Mouse (Mus musculus) embryo, embryonic 11 days (tissue): ENCODE measurements around the gene Mst1.

ENCODE experiments used
- DNase-seq: peaks from one replicate; pipeline ENCODE4 v3.0.0-alpha.2; 2015

The Mst1 gene

DNA sequence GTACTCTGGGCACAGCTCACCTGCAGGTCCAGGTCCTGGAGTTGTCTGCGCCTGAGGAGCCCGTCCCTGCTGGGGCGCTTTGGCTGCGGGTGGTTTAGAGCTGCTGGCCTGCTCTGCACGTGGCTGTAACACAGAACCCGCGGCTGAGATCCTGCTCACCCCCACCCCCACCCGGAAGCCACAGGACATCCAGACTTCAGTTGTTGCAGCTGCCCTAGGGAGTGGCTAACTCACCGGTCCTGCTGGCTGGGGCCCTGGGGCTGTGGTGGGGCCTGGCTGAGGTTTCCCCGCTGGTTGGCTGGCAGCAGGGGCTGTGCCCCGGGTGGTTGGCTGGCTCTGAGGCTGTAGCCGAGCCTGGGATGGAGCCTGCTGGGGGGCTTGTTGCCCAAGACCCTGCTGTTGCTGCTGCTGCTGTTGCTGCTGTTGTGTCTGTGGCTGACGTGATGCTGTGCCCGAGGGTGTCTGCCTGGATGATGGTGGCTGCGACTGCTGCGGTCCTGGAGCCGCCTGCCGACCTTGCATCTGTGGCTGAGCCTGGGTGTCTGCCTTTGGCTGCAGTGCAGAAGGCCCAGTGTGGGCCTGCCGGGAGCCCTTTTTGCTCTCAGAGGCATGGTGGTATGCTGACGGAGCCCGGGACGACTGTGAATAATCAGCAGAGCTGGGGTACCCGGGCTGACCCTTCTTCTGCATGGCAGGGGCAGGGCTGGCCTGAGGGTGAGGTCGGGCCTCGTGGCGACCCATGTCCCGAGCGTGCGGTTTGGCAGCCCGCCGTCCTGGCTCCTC is 24.7 kb downstream of the Mst1 start:
- DNase-seq, result peak; percentile 59

DNA sequence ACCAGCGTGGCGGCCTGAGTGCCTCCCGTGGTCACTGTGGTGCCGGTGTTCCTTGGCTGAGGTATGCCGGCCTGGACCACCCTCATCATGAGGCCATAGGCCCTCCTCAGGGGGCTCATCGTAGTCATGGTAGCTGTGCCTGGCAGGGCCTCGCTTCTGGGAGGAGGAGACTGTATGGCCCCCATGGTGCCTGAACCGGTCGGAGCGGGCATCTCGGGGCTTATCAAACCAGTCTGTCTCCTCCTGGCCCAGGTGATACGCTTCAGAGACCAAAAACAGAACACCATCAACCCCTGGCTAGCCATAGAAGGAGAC is 25.3 kb downstream of the Mst1 start:
- no peak for DNase-seq

DNA sequence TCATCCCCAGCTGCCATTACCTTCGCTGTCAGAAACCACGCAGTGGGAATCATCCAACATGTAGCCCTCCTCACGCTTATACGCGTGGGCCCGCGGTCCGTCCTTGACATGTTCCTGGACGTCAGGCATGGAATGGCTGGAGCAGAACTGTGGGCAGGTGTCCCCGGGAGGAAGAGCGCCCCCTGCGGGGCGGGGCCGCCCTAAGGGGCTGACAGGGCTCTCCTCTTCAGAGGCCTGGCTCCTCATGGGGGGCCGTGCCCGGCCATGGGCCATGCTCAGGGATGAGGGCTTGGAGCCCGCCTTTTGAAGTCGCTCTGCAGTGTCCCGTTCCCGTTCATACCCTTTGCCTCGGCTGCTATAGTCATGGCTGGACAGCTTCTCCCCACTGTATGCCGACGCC is 25.9 kb downstream of the Mst1 start:
- no peak for DNase-seq

DNA sequence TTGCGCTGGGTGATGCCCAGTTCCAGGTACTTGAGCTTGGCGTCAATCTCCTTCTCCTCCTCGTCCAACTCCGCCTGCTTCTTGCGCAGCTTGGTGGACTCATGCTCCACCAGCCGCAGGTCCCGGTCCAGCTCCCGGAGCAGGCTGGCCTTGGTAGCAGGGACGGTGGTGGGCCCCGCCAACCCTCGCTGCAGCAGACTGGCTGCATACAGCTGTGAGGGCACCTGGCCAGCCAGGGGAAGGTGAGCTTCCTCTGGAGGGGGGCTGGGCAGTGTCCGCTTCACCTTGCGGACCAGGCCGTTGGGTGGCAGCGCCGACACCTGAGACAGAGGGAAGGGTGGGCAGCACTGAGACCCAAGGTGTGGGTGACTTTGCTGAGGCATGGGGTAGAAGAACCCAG is 27.6 kb downstream of the Mst1 start:
- no peak for DNase-seq

DNA sequence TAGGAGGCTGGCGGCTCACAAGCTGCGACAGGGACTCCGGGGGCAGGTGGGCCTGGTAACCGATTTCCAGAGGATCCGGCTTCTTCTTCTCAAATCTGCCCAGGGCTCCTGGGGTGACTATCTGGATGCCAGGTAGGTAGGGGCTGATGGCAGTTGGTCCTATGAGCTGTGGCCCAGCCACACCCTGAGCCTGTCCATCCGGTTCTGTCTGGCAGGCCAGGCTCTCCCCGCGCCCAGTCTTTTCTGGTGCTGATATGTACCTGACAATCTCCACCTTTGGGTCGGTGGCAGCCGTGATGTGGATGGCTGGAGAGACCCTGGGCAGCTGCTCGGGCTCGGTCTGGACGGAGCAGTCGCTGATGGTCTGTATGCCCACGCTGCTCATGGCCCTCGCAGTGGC is 29.9 kb downstream of the Mst1 start:
- DNase-seq, result no peak

DNA sequence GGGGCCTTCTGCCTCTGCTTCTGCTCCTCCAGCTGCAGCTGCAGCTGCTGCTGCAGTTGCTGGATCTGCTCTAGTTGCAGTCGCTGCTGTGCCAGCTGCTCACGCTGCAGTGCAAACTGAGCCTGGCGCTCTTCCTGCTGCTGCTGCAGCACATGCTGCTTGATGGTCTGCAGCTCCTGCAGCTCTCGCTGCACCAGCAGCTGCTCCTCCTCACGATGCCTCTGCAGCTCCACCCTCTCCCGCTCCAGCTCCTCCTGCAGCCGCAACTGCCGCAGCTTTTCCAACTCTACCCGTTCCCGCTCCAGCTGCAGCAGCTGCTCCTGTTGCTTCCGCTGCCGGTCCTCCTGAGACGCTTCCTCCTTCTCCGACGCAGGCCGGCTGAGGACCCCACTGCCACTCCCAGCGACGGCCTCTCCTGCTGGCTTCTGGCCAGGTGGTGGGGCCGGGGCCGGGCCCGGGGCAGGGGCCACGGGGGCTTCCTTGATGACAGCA is 30.9 kb downstream of the Mst1 start:
- peak; percentile 52 for DNase-seq

DNA sequence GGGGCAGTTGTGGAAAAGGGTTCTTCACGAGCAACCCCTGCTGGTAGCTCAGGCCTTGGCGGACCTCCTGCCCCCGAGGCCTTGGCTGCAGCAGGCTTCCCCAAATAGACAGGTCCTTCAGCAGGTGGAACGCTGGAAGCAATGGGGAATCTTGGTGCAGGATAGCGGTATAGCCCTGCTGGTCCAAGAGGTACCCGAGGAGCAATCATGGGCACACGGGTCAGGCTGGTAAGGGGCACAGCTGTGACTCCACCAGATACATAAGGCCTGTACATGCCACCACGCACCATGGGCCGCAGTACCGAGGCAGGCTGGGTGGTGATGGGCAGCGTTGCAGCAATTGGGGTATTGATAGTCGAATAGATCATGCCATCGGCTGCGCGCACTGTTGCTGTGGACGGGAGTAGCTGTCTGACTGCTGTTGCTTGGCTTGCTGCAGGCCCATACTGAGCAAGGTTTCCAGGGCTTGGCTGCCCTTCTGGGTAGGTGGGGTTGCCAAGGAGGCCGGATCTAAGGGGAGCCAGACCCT is 31.4 kb downstream of the Mst1 start:
- DNase-seq, result no peak

DNA sequence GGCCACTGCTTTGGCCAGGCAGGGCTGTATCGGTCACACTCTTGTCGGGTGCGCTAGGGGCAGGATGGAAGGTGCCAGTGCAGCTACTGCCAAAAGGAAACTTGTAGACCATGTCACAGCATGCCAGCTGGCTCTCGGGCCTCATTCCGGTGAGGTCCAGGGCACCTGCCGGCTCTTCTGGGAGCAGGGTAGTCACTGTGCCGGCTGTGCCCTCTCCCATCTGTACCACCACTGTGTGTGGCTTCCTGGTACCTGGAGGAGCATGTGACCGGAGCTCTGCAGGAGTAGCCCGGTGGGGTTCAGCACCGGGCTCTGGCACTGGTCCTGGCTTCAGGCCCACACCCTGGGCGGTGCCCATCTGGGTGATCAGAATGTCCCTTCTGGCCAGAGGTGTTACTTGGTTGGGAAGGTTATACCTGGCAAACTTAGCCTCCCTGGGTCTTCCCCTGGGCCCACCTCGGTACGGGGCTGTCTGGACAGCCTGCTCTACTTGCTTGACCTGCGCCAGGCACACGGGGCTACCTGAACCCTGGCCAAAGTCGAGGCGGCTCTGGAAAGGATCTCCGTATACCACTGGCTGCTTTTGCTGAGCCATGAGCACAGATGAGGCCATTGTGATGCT is 32.6 kb downstream of the Mst1 start:
- no peak for DNase-seq

DNA sequence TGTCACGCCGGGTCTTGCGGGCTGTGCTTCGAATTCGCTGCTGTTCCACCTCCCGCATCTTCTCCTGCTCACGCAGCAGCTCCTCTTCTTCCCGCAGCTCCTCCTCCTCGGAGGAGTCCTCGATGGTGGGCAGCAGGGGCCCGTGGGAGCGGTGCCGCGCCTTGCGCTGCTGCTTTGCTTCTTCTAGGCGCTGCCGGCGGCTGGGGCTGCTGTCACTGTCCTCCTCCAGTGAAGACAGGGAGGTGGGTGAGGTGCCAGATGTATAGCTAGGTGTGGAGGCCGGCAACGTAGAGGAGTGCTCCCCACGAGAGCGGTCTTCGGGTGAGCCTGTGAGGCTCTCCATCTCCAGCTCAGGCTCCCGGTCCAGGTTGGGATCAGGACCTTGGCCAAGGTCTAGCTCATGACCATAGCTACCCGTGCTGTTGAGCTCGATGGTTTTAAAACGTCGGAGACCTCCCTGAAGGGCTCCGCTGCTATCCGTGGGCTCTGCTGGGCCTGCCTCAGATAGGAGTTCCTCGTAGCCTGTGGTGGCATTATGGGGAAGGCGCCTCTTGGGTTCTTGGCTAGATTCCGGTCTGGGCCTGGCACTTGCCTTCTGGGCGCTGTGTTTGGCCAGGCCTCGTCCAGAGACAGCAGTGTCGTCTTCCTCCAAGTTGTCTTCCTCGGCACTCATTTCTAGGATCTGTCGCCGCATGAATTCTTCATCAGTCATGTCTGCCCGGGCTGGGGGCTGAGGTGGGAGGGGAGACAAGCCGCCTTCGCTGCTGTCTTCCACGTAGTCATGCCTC is 35.2 kb downstream of the Mst1 start:
- DNase-seq, result no peak

DNA sequence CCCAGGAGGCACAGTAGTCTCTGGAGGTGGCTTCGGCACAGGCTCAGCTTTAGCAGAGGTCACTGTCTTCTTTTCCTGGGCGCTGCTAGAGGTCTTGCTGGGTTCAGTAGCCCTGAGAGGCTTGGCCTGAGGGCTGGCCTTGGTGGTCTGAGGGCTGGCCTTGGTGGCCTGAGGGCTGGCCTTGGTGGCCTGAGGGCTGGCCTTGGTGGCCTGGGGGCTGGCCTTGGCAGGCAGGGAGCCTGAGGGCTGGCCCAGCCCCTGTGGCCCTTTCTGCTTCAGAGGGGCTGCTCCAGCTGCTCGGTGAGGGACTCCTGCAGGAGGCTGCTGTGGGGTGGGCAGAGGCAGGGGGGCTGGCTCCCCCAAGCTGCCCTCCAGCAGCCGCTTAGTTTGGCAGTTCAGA is 36.9 kb downstream of the Mst1 start:
- DNase-seq, result no peak

DNA sequence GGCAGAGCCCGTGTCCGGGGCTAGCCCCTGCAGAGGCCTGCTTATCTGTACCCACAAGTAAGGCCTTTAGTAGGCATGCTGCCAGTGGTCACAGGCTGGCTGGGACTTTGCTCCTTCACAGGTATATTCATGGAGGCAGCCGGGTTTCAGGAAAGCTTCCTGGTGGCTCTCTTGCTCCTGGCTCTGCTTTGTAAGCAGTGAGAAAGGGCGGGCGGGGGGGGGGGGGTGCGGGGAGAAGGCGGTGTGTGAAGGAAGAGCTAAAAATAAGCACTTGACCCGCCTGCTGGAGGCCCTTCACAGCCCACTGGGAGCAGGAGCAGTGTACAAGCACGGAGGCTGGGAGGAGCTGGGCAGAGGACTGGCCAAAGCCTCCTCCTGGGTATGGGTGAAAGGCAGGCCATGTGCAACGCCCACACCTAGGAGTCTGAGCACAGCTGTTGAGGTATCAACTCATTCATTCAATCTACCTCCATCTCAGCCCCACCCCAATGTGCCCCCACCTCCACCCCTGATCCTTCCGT is 39.7 kb downstream of the Mst1 start:
- no peak for DNase-seq

DNA sequence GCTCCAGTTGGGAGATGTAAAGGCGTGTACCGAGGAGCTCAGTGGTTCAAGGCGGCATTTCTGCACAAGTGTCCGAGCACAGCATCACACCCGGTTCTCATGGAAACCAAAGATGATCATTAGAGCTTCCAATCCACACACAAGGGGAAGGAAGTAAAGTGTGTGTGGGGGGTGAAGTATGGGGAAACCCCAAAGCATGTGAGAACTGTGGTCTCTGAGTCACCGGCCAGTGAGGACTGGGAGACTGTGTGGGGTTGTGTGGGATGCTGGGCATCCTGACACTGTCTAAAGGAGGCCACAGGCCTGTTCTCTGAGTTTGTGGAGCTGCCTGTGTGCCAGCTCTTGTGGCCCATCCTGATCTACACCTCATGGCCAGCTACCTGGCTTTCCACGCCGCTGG is 40.4 kb downstream of the Mst1 start:
- no peak for DNase-seq

DNA sequence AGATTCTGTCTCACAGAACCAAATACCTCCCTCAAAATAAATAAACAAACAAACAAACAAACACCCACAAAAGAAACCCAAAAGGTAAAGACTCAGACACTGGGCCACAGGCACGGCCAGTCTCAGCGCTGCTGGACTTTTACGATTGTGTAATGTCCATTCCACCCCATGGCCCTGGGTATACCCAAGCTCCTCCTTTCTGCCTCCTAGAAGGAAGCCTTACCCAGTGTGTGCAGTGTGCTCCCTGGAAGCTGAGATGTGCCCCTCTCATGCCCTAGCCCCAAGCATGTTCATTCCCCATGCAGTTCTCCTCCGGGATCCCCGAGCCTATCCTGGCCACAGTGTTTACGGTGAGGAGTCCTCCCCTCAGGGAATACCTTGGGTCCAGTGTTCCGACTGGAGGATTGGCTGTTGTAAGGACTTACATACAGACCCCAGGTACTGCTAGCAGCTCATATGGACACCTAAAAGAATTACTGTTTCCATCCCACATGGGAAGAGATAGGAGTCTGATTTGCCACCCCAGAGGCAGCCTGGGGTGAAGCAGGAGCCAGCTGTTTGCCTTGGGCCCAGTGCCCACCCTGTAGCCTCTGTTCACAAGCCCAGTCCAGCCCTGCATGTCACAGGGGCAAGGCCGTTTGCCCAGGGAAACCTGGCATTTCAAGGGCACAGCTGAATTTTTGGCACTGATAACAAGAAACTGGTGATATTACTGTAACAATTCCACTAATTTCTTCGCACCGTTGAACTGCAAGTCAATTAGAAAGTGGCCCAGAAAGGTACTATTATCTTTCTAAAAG is 41.1 kb downstream of the Mst1 start:
- no peak for DNase-seq

DNA sequence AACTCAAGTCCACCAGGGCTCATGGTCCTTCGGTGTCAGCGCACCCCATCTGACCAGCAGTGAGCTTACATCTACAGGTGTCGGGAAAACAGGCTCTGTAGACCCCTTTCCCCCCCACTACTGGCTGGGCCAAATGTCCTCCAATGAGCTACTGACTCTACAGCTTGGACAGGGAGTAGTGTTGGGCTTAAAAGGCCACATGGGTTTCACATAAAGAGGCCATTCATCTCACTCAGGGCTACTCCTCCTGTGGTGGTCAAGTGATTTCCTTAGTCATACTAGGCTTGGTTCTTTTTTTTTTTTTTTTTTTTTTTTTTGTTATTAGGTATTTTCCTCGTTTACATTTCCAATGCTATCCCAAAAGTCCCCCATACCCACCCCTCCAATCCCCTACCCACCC is 43.7 kb downstream of the Mst1 start:
- no peak for DNase-seq

DNA sequence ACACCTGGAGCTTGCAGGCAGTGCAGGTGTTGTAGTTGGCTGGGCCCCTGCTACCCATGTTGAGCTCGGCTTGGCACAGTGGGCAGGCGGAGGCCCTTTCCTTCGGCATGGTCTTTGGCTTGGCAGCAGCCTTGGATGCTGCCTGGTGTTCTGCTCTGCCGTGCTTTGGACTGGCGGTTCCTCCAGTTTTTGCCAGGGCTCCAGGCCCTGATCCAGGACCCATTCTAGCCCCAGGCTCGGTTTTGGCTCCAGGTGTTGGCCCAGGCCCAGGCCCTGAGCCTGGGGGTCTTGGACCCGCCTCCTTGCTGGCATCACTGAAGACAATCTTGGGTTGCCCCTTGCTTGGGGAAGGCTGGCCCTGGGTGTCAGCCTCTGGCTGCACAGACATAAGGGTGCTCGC is 45.5 kb downstream of the Mst1 start:
- no peak for DNase-seq

DNA sequence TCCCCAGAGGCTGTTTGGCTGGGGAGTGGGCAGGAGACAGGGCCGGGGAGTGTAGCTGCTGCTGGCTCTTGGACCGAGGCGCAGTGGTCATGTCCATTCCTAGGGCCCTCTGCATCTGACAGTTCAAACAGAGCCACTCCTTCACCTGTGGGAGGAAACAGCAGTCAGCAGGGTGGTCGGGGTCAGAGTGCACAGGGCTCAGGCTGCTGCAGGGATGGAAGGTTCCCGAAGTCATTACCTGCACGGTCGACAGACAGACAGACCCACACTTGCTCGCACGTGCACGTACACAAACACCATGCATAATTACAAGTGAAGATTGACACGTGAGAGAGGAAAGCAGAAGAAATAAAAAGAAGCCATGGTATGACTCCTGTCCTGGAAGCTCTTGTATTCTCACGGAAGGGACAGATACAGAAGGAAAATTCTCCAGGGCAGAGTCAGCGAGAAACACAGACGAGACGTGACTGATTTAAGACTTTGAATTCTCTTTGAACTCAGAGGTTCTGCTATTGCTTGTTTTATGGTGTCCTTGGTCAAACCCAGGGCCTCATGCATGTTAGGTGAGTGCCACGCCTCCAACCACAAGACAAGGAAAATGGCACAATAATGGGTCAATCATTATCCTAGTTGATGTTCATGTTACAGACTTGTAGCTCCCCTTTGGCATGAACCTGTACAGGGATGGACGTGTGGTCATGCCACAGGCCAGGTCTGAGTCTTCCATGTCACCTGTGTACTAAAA is 46.4 kb downstream of the Mst1 start:
- DNase-seq, result no peak

DNA sequence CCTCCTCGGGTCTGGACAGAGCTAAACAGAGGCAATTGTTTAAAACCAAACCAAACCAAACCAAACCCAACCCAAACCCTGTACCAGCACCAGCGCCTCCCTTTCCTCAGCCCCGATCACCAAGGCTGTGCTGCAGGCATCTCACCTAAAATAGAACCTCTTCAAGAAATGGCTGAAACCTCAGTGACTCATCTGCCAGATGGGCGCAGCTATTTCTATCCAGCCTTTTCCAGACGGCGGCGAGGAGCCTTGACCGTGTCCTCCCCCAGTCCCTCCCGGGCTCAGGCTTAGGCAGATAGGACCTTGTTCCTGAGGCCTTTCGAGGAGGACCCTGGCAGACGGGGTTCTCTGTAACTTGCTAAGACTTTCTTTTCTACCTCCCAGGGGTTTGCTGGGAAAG is 48.0 kb downstream of the Mst1 start:
- no peak for DNase-seq

DNA sequence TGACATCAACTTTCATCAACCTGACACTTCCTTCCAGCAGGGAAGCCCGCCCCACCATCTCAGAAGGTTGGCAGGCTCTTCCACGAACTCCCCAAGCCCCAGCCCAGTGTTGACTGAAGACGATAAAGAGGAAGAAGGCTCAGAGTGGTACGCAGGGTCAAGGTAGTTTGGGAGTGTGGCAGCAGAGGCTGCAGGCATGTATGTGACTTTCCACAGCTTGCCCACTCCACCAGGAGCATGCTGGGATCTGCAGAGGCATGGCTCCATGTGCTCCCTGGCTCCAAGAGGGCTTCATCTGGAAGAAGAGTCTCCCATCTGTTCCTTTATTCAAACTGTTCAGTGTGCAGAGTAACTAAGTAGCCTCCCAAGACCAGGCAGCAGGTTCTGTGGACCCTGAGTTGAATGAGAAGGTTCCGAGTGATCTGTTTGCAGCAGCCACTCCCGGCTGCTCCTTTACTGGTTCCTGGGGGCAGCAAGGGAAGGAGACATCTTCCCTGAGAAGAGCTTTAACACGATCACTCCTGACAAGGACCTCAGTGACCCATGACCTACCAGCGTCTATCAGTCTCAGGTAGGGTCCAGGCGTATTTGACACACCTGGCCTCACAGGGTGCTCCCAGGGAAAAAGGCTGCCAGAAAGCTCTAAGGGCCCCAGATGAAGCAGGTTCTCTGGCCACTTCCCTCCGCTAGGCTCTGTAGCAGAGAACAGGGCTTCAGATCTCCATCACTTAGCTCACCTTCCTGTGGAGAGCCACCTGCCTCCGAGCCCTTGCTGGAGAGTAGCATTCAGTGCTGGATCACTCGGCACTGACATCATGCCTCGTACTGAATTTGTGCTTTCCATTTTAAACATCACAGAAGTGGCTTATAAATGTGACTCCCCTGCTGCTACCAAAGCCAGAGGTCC is 49.1 kb downstream of the Mst1 start:
- no peak for DNase-seq

DNA sequence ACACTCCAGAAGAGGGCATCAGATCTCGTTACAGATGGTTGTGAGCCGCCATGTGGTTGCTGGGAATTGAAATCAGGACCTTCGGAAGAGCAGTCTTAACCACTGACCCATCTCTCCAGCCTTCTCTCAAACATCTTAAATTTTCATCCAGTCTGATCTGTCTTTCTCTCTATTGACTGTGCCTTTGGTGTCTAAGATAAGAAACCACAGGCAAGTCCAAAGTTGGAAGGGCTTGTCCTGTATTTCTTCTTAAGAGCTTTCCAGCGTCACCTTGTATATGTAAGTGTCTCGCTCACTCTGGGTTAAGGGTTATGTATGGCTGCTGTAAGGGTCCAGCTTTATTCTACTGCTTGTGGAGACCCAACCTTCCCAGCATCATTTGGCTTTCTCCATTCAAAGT is 51.3 kb downstream of the Mst1 start:
- DNase-seq, result no peak

DNA sequence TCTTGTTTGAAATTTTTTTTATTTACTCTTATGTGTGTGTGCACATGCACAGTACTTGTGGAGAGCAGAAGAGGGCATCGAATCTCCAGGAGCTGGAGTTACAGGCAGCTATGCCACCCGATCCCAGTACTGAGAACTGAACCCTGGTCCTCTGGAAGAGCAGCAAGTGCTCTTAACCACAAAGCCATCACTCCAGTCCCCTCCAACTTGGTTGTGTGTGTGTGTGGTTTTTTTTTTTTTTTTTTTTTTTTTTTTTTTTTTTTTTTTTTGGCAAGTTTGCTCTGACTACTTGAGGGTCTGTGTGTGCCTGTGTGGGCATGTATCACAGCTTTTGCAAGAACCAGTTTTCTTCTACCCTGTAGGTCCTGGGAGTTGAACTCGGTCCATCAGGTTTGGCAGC is 52.1 kb downstream of the Mst1 start:
- no peak for DNase-seq

DNA sequence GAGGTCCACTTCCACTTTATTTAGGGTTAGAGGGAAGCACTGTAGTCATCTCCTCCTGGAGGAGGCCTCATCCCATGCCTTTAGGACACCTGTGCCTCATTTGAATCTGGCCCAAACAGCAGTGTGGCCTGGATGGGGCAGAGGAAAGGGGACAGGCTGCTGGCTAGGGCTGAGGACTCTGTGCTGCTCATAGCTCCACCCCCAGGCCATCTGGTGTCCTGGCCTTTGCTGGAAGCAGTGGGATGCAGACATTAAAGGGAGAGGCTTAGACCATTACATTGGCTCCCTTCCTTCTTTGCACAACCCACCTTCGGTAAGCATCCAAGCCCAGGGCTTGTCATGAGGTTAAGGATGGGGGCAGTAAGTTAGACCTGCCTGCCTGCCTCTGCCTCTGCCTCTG is 53.2 kb downstream of the Mst1 start:
- no peak for DNase-seq
